Mouse (Mus musculus): ENCODE data around the gene Tbx10.

- TF ChIP-seq CTCF (IDR thresholded peaks at IDR 0.05; ENCODE audit: low read depth) (no peak), EP300 (optimal IDR thresholded peaks at IDR 0.05) (no peak)
Observed at GRCm38 (mm10) chr19:3985261-3985681, 7.3 kb upstream of the Tbx10 start.

Measured in stomach, postnatal 0 days (tissue).